Mouse (Mus musculus) heart, postnatal 0 days (tissue): Measurements from ENCODE around the gene Slc22a6. TPM values are rescaled to one million over a fixed set of nuclear protein-coding genes. Genes with fewer than 3 reads are reported as not detected.

Experiments used
- ATAC-seq: fragments of 200-750 bp; cut with Nextera tagmentation; 2 replicates; pipeline ENCODE4 v1.8.0; 2017; ENCODE audit warnings: low read depth, moderate number of reproducible peaks, moderate library complexity; ENCODE audit not compliant: insufficient read depth
- DNase-seq: peaks from one replicate; pipeline ENCODE4 v3.0.0-alpha.2; 2016; ENCODE audit warnings: low spot score
- H3K27ac ChIP-seq: fragments of 300-500 bp; sonication (generic); 2 replicates; pipeline ENCODE4 v1.5.1; 2014; ENCODE audit warnings: low read depth, mild to moderate bottlenecking
- H3K27me3 ChIP-seq: fragments of 300-500 bp; sonication (generic); 2 replicates; pipeline ENCODE4 v1.6.1; 2014; ENCODE audit warnings: low read length, mixed read lengths; ENCODE audit not compliant: control insufficient read depth, insufficient read depth
- H3K36me3 ChIP-seq: fragments of 300-500 bp; sonication (generic); replicated peaks from 2 replicates; pipeline ENCODE4 v1.6.1; 2014; ENCODE audit warnings: low read length, mixed read lengths; ENCODE audit not compliant: control insufficient read depth, insufficient read depth
- H3K4me1 ChIP-seq: fragments of 300-500 bp; sonication (generic); 2 replicates; pipeline ENCODE4 v1.6.1; 2014; ENCODE audit warnings: antibody characterized with exemption; ENCODE audit not compliant: control insufficient read depth, insufficient read depth
- H3K4me2 ChIP-seq: fragments of 300-500 bp; sonication (generic); 2 replicates; pipeline ENCODE4 v1.6.1; 2014; ENCODE audit warnings: low read depth, mild to moderate bottlenecking, low read length, moderate library complexity
- H3K4me3 ChIP-seq: fragments of 300-500 bp; sonication (generic); 2 replicates; pipeline ENCODE4 v1.5.1; 2014; ENCODE audit warnings: low read depth, low read length
- H3K9ac ChIP-seq: fragments of 300-500 bp; sonication (generic); replicated peaks from 2 replicates; pipeline ENCODE4 v1.6.1; 2014; ENCODE audit warnings: low read depth, low read length, mixed read lengths
- H3K9me3 ChIP-seq: fragments of 300-500 bp; sonication (generic); replicated peaks from 2 replicates; pipeline ENCODE4 v1.6.1; 2016; ENCODE audit warnings: low read length; ENCODE audit not compliant: control insufficient read depth
- CTCF ChIP-seq: IDR thresholded peaks from 2 replicates; pipeline ENCODE4 v1.5.1; 2016; ENCODE audit warnings: antibody characterized with exemption, control low read depth, low read depth
- EP300 ChIP-seq: IDR thresholded peaks from 2 replicates; pipeline ENCODE4 v1.6.1; 2016; ENCODE audit warnings: antibody characterized with exemption, low read depth
- WGBS: fragments of 180-500 bp; shearing (Covaris S2); extraction: QIAGEN DNeasy Blood & Tissue Kit; methylation state at CpG from one replicate; pipeline ENCODE4 v1.1.7; 2014; 5-methylcytosine and 5-hydroxymethylcytosine counted together
- polyA plus RNA-seq: library from polyadenylated mRNA; unstranded; fragments of >200 nt; fragmentation: Nextera tagmentation; extraction: Ambion mirVana; gene quantifications from 2 replicates; pipeline ENCODE4 v1.2.1, GENCODE M21; 2015
- total RNA-seq: library from RNA; depleted of rRNA; stranded (reverse); fragments of >200 nt; gene quantifications from 2 replicates; pipeline ENCODE4 v1.2.3, GENCODE M21; 2014; ENCODE audit warnings: low replicate concordance

The Slc22a6 gene
- total and polyA plus RNA-seq, 2 experiments from 2014 or later, result not detected

DNA sequence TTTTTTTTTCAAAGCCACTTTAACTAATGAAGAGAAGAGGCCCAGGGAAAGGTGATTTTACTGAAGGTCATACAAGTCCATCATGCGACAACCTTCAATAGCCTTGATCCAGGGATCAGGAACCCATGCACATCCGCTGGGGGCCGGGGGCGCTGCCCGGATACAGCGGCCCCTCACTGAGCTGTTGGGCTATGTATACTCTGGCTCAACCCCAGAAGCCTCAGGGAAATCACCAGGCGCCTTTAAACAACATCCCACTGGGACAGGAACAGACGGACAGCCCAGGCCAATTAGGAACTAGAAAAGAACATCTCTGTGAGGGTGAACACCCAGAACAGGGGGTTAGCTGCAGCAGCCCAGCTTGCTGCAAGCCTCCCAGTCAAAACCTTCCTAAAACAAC, 26.9 kb upstream of the Slc22a6 start, which contains the start of gene Slc22a8:
Slc22a8 (plus strand) TSS at position 301 of the 400 bp plus-strand sequence.
- H3K4me2 ChIP-seq, result no peak within 1 kb of the TSS
- DNase-seq (no peak), ATAC-seq (no peak)
- H3K36me3 ChIP-seq, result no peaks in the 10 kb centered on the region
- H3K27me3 ChIP-seq, result no peaks in the 10 kb centered on the region
- H3K9me3 ChIP-seq, result no peaks in the 10 kb centered on the region
- peak within 1 kb of the TSS; percentile 15; the same call in 1 of the 2 replicates for H3K27ac ChIP-seq
- 73% methylated on average over 8 of the region's 8 CpGs for WGBS
- no peak within 1 kb of the TSS for H3K4me3 ChIP-seq
- no peak within 1 kb of the TSS for H3K9ac ChIP-seq
- TF ChIP-seq CTCF, result no peak
- no peak for TF ChIP-seq EP300
- H3K4me1 ChIP-seq, result no peaks in the 10 kb centered on the region

DNA sequence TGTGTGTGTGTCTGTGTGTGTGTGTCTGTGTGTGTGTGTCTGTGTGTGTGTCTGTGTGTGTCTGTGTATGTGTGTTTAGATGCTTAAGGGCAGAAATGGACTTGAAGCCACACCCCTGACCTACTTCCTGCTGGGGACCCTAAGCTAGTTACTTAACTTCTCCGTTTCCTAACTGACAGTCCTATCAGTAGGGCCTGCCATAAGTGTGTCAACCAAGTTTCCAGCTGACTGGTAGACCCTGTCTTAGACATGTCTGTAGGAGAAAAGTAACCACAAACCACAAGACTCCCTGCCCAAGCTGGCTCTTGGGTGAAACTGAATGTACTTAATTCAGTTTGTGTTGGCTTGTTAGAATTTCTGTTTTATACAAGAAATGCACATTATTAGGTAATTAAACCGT, 25.7 kb upstream of the Slc22a6 start:
- ATAC-seq, result no peak

DNA sequence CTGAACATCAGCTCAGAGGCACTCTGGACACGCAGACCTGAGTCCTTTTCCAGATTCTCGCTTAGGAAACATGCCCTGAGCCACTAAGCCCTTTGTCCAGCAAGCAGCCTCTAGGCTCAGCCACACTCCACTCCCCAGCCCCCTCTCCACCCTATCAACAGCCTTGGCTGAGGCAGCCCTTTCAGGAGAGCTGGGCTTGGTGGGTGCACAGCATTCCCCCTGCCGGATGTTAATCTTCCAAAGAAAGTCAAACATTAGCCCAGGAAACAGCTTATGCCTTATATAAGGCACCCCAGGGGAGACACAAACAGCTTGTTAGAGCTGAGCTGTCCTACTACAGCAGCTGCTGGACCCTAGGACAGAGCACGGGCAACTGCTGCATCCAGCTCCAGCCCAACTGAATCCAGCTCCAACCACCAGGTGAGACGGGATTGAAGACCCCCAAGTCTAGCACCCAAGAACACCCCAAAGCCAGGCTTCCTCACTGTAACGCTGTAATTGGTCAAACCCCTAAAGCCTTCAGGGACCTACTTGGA, 24.9 kb upstream of the Slc22a6 start:
- H3K9ac ChIP-seq, result no peak overlapping the region
- no peak overlapping the region; the same call in 1 of the 2 replicates for H3K27ac ChIP-seq
- no peak overlapping the region for H3K4me2 ChIP-seq
- TF ChIP-seq CTCF (no peak), EP300 (no peak)
- 54% methylated on average over 6 of the region's 6 CpGs for WGBS
- H3K27me3 ChIP-seq, result no peaks in the 10 kb centered on the region
- no peak overlapping the region for H3K4me3 ChIP-seq
- no peaks in the 10 kb centered on the region for H3K4me1 ChIP-seq
- ATAC-seq, result no peak
- H3K36me3 ChIP-seq, result no peaks in the 10 kb centered on the region
- H3K9me3 ChIP-seq, result no peaks in the 10 kb centered on the region
- no peak for DNase-seq

More for the DNA sequence above, 25.7 kb upstream of the Slc22a6 start:
- Histone ChIP-seq H3K36me3 (no peaks in the 10 kb centered on the region), H3K4me2 (no peak overlapping the region), H3K27ac (no peak overlapping the region; the same call in 1 of the 2 replicates), H3K27me3 (no peaks in the 10 kb centered on the region), H3K4me1 (no peaks in the 10 kb centered on the region), H3K9ac (no peak overlapping the region), H3K4me3 (no peak overlapping the region), H3K9me3 (no peaks in the 10 kb centered on the region)
- DNase-seq, result no peak
- WGBS, result 51% methylated on average over 2 of the region's 2 CpGs
- TF ChIP-seq CTCF, result no peak
- TF ChIP-seq EP300, result no peak

DNA sequence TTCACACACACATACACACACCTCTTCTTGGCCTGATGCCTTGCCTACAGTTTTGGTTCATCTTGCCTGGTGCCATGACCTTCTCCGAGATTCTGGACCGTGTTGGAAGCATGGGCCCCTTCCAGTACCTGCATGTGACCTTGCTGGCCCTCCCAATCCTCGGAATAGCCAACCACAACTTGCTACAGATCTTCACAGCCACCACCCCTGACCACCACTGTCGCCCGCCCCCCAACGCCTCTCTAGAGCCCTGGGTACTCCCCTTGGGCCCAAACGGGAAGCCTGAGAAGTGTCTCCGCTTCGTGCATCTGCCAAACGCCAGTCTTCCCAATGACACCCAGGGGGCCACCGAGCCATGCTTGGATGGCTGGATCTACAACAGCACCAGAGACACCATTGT, 24.0 kb upstream of the Slc22a6 start:
- Histone ChIP-seq H3K9me3 (no peaks in the 10 kb centered on the region), H3K4me3 (no peak overlapping the region), H3K9ac (no peak overlapping the region), H3K27ac (no peak overlapping the region), H3K27me3 (no peaks in the 10 kb centered on the region), H3K36me3 (no peaks in the 10 kb centered on the region), H3K4me2 (no peak overlapping the region), H3K4me1 (no peaks in the 10 kb centered on the region)
- DNase-seq, result no peak
- no peak for ATAC-seq
- TF ChIP-seq EP300 (no peak), CTCF (no peak)
- 77% methylated on average over 11 of the region's 11 CpGs for WGBS

DNA sequence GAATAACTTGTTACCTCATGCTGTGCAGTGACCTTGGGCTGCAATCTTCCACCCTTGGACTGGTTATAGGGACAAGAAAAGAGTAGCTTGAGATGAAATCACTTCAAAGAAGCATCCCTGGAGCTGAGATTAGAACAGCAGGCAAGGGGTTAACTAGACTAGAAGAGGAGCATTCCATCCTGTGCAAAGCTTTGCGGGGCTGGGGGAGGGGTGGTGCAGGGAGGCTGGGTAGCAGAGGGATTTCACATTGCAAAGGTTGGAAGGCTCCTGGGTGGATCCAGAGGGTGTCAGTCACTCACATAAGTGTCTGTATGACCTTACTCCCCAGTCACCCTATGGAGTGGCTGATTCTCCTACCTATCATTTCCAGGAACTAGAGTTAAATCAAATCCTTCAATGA, 23.3 kb upstream of the Slc22a6 start:
- TF ChIP-seq EP300, result no peak
- no peak for TF ChIP-seq CTCF
- H3K27ac ChIP-seq, result no peak overlapping the region
- no peak overlapping the region for H3K4me3 ChIP-seq
- no peak overlapping the region for H3K9ac ChIP-seq
- H3K36me3 ChIP-seq, result no peaks in the 10 kb centered on the region
- ATAC-seq (no peak), DNase-seq (no peak)
- no peaks in the 10 kb centered on the region for H3K27me3 ChIP-seq
- no peaks in the 10 kb centered on the region for H3K9me3 ChIP-seq
- H3K4me1 ChIP-seq, result no peaks in the 10 kb centered on the region
- no peak overlapping the region for H3K4me2 ChIP-seq
- 9% methylated on average over 1 of the region's 1 CpGs for WGBS

DNA sequence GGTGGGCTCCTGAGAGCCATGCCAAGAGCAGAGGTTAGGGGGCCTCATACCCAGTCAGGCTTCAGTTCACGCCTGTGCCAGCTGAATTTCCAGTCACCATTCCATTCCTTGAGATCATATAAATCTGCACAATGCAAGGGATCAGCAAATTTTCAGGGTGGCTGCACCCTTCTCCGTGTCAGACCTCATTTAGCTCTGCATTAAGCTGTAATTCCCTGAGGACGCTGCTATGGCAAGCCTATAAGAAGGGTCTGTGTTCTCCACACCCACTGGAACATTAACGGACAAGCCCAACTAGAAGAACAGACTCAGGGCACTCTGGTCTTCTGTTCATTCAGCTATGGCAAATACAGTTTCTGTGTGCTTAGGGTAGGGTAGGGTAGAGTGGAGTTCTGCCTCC, 20.6 kb upstream of the Slc22a6 start:
- ATAC-seq, result no peak
- Histone ChIP-seq H3K27ac (no peak overlapping the region), H3K36me3 (no peaks in the 10 kb centered on the region), H3K4me3 (no peak overlapping the region), H3K9ac (no peak overlapping the region), H3K27me3 (no peaks in the 10 kb centered on the region), H3K4me2 (no peak overlapping the region), H3K9me3 (no peaks in the 10 kb centered on the region), H3K4me1 (peaks cover 7% of the 10 kb centered on the region)
- WGBS, result 79% methylated on average over 4 of the region's 4 CpGs
- TF ChIP-seq EP300, result no peak
- no peak for TF ChIP-seq CTCF
- DNase-seq, result no peak
